Mouse (Mus musculus): ENCODE data around the gene Cln6. TPM values are rescaled to one million over a fixed set of nuclear protein-coding genes. Genes with fewer than 3 reads are reported as not detected.
"Not testable (repeated sequence)": the region's sequence is repeated elsewhere in the genome, so short reads cannot be mapped to it uniquely, and the experiment has no call there.

Gene Cln6
- 10 to 100 TPM; 18.2 to 24.4 TPM for total RNA-seq (2021)
- long read RNA-seq, experiment 1, transcript Cln6-201 (7 exons, 2,142 nt): major isoform, 5 of 11 reads
- long read RNA-seq, experiment 1, partial matches to known transcripts: 3 of 11 reads
- long read RNA-seq, experiment 1, other reads (novel, unspliced or antisense): 3 of 11 reads
- long read RNA-seq, experiment 2, transcript Cln6-201 (7 exons, 2,142 nt): major isoform, 6 of 8 reads
- long read RNA-seq, experiment 2, partial matches to known transcripts: 1 of 8 reads
- long read RNA-seq, experiment 2, other reads (novel, unspliced or antisense): 1 of 8 reads

DNA sequence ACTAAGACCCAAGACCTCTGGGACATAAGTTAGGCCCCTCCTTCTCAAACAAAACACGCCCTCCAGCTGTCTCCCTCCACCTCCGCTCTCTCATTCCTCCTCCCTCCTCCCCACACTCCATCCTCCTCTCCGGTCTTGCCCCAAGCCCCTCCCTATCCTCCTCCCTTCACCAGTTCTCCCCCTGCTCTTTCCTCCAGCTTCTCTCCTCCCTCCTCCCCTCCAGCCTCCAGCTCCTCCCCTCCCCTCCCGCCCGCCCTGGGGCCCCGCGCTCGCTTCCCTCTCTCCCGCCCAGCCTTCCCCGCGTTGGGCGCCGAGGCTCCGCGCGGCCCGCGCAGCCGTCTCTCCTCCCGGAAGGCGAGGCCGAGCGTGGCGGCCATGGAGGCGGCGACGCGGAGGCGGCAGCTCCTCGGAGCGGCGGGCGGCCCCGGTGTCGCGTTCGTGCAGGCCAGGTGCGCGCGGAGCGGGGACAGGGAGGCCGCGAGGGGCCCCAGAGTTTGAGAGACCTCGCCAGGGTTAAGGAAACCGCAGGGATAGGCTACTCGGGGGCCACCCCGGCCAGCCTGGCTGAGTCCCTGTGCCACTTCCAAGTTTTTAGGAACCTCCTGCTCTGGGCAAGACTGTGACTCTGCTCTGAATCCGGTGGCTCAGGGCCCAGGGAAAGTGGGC is at the start of gene Cln6:
Cln6 (plus strand) TSS at position 280 of the 666 bp plus-strand sequence.
- peak; percentile 82 for DNase-seq

DNA sequence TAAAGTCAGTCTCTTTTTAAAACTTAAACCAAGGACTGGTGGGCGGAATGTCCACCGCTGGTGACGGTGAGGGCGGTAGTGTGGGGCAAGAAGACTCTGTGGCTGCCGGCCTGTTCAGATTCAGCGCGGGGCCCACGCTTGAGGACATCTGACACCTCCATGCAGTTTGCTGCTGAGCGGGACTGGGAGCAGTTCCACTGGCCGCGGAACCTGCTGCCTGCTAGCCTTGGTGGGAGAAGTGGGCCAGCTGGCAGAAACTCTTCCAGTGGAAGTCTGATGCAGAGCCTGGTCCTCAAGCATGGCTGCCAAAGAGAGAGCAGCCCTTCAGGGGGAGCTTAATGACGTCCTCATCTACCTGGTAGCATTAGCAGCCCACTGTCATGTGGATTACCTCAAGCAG is 48.7 kb upstream of the Cln6 start:
- DNase-seq: no peak

DNA sequence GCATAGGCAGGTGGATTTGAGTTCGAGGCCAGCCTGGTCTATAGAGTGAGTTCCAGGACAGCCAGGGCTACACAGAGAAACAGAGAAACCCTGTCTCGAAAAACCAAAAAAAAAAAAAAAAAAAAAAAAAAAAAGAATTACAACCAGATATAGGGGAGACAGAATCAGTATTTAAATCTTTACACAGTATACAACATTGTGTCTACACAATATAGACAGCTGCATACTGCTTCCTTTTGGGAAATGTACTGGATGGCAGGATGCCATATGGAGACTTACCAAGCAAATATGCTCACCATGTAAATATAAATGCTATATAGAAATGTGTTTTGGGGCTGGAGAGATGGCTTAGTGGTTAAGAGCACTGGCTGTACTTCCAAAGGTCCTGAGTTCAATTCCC is 39.4 kb upstream of the Cln6 start:
- DNase-seq: not testable (repeated sequence)

DNA sequence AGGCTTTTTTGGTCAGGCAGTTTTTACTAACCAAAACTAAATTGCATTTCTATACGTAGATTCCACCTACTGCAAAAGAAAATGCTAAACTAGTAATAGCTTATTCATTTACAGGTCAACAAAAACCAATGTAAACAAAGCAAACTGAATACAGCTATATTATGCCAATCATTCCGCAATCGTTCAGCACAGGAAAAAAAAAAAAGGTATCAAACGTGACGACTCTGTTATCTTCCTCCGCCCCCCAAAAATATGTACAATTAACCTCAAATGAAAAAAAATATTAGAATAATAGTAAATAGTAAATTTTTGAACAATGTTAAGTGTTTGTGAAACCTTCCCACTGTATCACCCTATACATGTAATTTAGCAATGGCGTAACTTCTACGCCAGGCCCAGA is 28.5 kb upstream of the Cln6 start:
- DNase-seq: no peak

DNA sequence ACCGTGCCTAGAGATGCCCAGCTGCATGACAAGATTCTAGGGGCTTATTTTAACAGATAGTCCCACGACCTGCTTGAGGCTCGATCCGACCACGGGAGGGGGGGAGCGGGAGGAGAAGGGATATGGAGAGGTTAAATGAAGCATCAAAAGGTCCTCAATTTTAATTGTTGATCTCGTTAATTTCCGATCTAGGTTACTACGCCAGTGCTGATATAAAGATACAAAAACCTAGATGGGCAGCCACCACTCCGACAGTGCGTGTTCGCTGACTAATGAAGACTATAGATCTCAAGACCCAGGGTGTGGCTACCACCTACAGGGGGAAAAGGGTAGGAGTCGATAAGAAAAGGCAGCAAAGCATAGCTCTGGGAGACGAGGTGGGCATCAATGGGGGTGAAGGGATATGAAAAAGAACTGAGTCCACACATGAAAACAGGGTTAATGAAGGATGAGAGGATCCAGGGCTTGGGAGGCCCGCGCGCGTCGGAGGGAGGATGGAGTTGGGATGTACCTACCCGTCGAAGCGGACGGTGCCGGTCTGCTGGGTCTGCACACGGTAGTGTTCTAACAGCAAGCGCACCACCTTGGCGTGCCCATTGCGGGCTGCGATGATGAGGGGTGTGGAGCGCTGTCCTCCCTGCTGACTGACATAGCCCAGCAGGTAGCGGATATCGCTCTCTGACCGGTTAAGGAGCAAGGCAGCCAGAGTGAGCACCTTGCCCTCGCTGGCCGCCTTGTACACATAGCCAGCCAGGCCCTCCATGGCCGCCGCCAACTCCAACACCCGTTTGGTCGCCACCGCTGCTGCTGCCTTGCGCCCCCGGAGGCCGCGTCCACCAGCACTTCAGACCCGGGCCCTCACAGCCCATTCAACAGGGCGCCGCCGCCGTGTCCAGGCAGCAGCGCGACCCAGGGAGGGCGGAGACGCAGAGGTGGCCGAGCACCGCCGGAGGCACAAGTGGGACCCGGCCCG is 27.8 kb upstream of the Cln6 start:
- DNase-seq: no peak

DNA sequence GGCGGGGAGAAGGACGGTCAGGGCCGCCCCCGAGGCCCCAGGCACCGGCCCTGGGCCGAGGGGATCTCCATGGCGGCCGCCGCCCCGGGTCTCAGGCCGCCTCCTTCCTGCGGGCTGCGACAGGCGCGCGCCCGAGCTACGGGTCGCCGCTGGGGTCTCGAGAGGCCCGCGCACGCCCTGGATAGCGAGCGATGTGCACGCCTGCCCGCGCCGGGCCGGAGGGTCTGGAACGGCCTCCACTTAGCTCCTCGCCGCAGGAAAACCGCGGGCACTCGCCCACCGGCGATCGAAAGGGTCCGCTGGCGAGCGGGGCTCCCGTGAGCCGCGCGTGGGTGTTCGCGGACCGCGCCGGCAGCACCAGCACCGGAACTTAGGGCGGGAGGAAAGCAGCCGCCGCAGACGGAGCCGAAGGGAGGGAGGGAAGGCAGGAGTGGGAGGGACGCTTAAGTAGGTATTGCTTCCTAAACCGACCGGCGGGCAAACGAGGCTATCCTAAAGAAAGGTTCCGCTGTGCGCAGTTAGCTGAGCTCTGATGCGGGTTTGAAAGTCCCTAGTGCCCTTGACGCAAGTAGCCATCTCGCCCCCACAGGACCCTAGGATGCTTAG is 27.0 kb upstream of the Cln6 start, which contains the start of gene Fem1b:
Fem1b (minus strand) TSS at position 419 of the 606 bp plus-strand sequence.
- DNase-seq: peak; percentile 93

DNA sequence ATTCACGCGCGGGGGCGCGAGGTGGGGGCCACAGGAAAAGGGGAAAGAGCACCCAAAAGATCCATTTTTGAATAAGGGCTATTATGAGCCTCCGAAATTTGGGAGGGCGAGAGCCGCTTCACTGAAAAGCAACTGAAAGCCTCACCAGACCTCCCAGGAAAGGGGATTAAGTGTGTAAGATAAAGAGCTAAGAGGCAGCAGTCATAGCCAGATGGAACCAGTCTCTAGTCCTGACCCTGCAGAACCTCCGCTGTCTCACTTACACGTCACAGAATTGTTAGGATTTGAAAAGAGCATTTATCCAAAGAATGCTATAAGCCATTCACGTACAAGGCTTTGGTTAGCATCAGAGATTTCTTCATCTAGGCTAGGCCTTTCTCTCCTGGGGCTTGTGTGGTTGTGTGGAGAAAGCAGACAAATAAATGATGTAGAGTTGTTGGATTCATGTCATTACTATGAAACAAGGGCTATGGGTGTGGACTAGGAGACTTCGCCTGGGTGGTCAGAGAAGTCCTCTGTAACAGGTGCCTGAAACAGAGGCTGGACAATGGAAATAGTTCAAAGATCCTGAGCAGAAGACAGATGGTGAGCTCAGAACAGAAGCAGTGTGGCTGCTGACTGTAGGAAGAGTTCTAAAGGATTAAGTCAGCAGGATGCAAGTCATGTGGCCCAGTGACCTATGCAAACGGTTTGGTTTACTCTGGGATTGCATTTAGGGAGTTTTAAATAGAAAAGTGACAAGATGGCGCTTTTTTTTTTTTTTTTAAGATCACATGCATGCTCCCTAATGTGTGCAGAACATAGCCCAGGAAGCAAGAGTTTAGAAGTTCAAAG is 26.2 kb upstream of the Cln6 start:
- no peak for DNase-seq

DNA sequence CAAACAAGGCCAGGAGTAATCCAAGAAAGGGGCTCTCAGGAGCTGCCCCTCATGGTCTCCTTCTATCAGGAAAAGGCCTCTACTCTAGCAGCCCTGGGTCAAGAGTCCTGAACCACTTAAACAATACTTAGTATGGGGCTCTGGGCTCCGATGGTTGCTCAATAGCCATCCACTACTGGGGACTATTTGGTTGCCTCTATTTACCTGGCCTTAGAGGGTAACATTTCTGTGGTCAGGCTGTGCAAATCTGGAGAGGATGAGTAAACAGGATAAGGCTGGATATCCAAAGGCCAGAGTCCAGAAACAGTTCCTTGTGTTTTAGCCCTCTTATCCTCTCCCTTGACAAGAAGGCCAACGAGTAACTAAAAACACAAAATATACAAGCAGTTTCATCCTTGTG is 23.8 kb upstream of the Cln6 start:
- no peak for DNase-seq

DNA sequence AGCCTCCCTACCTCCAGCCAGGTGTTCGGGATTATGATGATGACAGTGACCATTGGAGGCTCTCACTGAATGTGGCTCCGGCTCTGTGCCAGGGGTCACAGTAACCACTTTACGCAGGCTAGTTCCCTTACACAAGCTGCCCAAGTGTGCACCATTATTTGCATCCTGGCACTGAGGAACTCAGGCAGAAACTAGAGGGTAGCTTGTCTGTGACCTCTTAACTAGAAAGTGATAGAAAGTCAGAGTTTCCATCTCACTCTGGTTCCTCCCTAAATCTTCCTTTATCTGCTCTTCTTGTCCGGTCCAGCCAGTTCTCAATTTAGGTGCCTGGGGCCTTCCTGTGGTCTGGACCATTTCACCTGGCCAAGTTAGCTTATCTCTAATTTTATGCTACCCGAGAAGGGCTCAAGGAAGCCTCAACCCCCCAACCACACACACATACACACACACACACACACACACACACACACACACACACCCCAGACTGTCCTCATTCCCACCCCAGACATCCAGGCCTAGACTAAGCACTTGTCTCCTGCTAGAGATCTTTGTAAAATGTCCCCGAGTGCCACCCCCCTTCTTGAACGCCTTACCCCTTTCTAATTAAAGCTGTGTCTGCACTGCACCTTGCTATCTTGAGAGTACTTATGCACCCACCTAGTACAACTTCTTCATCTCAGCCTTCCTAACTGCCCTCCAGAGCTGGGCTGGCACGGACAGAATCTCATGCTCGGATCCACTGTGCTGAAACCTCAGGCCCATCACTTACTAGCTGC is 22.1 kb upstream of the Cln6 start:
- DNase-seq: no peak

DNA sequence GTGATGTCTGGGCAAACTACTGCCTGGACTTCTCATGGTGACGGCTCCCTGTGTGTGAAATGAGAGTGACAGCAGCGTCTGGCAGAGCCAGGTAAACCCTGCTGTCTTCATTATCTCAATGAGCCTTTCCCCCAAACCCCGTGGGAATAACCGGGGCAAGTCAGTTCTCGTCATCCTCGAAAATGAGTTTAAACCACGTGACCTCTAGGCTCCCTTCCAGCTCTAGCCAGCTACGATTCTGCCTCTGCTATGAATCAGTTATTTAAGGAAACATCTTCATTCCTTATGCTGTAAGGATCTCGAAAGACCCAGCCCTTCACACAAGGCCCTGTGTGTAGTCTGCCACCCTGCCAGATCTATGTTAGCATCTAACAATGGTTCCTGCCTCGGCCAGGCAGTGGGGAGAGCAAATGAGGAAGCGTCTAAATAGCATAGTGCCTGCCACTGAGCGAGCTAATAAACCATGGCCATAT is 21.4 kb upstream of the Cln6 start:
- peak; percentile 38 for DNase-seq

DNA sequence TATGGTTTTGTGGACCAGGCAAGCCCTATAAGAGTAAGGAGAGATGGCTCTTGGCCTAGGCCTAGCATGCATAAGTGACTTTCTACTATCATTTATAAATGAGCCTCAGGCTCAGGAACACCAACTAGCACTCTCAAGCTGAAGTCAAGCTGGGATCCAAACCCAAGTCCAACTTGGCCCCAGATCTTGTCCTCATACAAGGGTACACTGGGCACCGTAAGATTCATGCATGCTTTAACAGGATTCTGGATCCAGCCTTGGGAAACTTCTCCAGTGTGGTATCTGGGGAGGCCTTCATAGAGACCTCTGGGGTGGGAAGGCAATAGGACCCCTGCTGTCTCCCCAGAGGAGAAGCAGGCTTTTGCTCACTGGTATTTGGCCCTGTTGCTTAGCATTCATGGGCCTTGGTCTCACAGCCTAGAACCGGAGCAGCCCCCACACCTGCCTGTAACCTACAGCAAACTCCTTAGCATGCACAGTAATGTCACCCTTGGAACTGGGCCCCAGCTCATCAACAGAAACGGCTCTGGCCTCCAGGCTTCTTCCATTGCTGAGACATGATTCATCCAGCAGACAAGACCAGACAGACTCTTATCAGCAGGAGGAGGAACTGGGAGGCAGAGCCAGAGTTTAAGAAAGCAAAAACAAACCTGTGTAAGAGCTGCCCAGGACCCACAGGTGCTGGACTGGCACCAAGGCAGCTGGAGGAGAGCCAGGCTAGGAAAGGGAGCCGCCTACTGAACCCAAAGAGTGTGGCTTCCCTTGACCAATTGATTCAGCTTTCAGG is 20.6 kb upstream of the Cln6 start:
- no peak for DNase-seq

DNA sequence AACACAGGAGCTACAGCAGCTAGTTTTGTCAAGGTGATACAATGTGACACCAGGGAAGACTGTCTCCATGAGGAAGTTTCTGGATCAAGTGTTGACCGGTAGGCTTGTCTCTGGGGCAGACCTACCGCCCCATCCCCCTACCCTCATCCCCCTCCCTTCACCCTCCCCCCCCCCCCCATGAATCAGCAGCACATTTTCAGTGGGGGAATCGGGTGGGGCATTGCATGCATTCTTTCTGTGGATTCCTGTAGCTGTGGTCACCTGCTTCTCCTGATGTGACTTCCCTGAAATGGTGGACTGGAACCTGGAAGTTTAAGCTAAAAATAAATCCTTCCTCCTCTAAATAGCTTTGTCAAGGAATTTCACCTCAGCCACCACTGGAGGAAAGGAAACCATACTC is 19.1 kb upstream of the Cln6 start:
- DNase-seq: no peak

DNA sequence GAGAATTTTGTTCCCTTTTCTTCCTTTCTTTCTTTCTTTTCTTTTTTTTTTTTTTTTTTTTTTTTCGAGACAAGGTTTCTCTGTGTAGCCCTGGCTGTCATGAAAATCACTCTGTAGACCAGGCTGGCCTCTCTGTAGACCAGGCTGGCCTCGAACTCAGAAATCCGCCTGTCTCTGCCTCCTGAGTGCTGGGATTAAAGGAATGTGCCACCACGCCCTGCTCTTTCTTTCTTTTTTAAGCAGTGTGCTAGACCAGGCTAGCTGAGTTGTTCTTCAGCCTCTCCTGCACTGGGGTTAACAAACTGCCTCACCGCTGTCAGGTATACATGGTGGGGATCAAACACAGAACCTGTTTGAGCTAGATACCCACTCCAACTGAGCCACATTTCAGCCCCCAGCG is 18.7 kb upstream of the Cln6 start:
- DNase-seq: not testable (repeated sequence)

DNA sequence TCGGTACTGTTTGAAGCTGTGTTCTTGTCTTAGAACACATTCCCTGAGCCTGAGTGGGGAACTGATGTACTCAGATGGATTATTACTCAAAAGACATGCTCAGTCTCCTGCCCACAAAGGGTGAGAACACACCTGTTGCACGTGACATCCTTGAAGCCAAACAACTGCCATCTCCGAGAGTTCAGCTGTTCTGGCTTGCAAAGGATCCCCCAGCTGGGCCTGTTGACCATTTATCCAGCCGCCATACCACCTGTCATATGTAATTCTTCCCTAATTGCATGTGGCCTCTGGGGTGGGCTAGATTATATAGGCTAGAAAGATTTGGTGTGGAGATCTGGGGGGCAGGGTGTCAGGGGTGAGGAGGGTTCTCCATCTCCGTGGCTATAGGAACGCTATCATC is 17.8 kb upstream of the Cln6 start:
- no peak for DNase-seq

DNA sequence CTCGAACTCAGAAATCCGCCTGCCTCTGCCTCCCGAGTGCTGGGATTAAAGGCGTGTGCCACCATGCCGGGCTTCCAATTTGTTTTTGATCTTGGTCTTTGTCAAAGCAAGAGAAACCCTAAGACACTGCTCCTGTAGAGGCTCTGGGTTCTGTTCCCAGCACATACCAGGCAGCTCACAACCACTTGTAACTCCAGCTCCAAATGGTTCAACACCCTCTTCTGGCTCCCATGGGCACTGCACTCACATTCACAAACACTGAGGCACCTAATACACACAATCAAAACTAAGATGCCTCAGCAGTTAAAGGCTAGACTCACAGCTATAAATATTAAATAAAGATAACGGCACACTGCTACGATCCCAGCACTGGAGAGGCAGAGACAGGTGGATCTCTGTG is 16.8 kb upstream of the Cln6 start:
- DNase-seq: no peak

DNA sequence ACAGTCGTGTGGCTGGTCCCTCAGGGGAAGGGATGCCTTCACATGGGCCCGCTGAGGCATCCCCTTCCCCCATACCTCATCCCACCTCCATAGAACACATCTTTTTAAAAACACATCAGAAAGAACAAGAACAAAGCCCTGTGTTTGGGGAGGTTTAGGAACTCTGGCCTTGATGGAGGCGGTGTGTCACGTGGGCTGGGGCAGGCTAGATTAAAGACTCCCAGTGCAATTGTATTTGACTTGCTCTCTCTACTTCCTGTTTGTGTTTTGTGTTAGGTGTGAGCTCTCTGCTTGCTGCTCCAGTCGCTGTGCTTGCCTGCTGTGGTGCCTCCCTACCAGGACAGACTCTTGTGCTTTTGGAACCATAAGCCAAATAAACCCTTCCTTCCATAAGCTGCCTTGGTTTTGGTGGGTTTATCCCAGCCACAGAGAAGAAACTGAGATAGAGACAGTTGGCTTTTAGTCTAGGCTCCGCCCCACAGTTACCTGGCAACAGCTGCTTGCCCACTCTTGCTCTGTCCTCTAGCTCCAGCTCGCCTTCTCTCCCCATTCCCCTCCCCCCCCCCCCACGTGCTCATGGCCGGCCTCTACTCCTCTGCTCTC is 12.7 kb upstream of the Cln6 start:
- DNase-seq: no peak

DNA sequence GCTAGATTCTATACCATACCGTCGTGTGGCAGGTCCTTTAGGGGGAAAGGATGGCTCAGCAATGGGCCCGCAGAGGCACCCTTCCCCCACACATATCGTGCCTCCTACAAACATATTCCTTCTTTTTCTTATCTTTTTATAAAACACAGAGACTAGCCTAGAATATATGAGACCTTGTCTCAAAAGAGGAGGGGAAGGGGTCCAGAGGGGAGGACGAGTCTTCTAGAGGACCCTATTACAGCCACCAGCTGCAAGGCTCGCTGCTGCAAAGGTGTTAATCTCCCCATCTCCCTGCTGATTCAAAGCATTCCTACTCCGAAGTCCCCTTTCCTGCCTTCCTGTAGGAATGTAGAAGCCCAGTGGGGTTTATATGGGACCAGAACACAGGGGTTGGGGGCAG is 12.1 kb upstream of the Cln6 start:
- no peak for DNase-seq

DNA sequence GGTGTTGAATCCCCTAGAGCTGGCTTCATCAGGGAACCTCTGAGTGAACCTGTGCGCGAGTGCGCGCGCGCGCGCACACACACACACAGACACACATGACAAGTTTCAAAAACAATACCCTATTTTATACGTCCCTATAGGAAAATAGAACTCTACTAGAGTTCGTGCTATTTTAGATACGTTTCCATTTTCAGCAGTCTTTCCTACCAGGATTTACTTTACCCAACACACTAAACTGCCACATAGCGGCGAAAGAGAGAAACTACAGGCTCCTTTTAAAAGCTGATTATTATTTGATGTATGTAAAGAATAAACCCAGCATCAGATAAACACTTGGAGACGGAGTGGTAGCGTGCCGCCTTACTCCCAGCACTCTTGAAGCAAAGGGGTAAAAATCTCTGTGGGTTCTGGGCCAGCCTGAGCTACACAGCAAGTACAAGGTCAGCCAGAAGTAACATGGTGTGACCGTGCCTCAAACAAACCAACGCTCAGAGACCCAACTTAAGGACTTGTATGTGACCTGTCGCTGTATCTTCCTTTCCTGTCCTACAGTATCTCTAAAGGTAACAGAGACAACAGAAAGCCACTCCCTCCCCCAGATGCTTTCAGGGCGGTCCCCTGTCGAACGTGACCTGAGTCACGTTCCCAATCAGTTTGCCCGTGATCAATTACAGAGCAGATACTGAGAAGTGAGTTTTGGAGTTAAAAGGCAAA is 10.5 kb upstream of the Cln6 start:
- peak; percentile 15 for DNase-seq
